Mouse (Mus musculus): ENCODE measurements around the gene Gja6.

DNA sequence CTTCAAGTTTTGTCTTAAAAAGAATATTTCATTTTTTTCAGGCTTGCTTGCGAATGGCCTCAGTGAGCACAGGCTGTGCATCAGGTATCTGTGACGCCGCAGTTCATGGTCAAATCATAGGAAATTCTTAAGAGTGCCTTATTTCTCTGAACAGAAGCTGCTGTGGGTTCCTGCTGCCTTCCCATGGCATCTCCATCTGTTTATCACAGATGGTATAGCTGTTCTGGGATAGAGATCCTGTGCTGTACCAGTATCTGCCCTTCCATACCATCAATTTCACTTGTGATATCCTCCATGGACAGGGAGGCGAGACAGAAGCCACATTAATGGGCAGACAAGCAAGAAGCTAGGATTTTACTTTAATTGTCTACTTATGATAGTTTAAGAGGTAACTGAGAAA, 40.3 kb downstream of the Gja6 start:
- no peak for TF ChIP-seq CTCF (IDR thresholded peaks at IDR 0.05; ENCODE audit: borderline replicate concordance, control insufficient read depth, extremely low read depth, insufficient read depth, low read length, poor library complexity)
- no peak for TF ChIP-seq POLR2A (IDR thresholded peaks at IDR 0.05; ENCODE audit: control insufficient read depth, extremely low read depth, insufficient read depth, low read length, poor library complexity)
